Mouse (Mus musculus): ENCODE data around the gene Cnst.

- TF ChIP-seq POLR2A (IDR thresholded peaks at IDR 0.05; ENCODE audit: low read depth, low read length) (no peak), CTCF (IDR thresholded peaks at IDR 0.05; ENCODE audit: extremely low read depth, insufficient read length, insufficient replicate concordance, low read depth, low read length) (no peak)
Observed at GRCm38 (mm10) chr1:179588230-179588629, 42.1 kb downstream of the Cnst start.

Measured in small intestine, adult 2 months (tissue).